Comparison of ENCODE assay signal across 9 mouse cellular contexts in genomic region chr12:113152991-113153525, GRCm38 (mm10). TPM values are rescaled to one million over a fixed set of nuclear protein-coding genes. Genes with fewer than 3 reads are reported as not detected.
DNase-seq lines count a peak whose midpoint lies in the region; ATAC-seq and TF ChIP-seq lines count a peak whose summit lies in the region.
"Had no signal": no experiment of that assay in that cellular context is flagged by ENCODE, and none has a peak within 500 bp of the region (broad histone marks: within the 10 kb centered on the region; RNA-seq: fewer than 3 reads in every experiment).

No protein-coding gene starts in this region.

- H3K4me3 ChIP-seq in kidney, embryonic 15.5 days (replicated peaks) = peak overlapping the region; percentile 53; the same call in 1 of the 2 replicates
- no peak overlapping the region for H3K4me3 ChIP-seq in kidney, embryonic 14.5 days (ENCODE audit: low read length)
- peak overlapping the region; percentile 72 for H3K4me3 ChIP-seq in C2C12 (ENCODE audit: insufficient read depth, poor library complexity, severe bottlenecking)
- H3K4me3 ChIP-seq in bone marrow, adult 2 months (replicated peaks; ENCODE audit: control insufficient read depth, low read depth, low read length) = peak overlapping the region; percentile 96
- peak overlapping the region; percentile 53 for H3K4me3 ChIP-seq in limb, embryonic 15.5 days

- H3K27me3 ChIP-seq in kidney, embryonic 15.5 days = peaks cover 27% of the 10 kb centered on the region; the same call in 1 of the 2 replicates
- no peaks in the 10 kb centered on the region for H3K27me3 ChIP-seq in kidney, embryonic 14.5 days (ENCODE audit: control insufficient read depth, insufficient read depth, low read length)
- H3K27me3 ChIP-seq in C2C12 (ENCODE audit: control insufficient read depth, insufficient read depth, insufficient read length) = no peaks in the 10 kb centered on the region
- peaks cover 31% of the 10 kb centered on the region for H3K27me3 ChIP-seq in limb, embryonic 15.5 days

- peaks cover 41% of the 10 kb centered on the region for H3K79me2 ChIP-seq in C2C12 (ENCODE audit: control insufficient read depth, insufficient read depth)

- no peak for TF ChIP-seq CTCF in C2C12 (IDR thresholded peaks at IDR 0.05; ENCODE audit: control insufficient read depth, insufficient read depth, insufficient read length)
- TF ChIP-seq CTCF in bone marrow, adult 2 months (IDR thresholded peaks at IDR 0.05; ENCODE audit: control insufficient read depth, insufficient read depth, low read length) = no peak

- H3K27ac ChIP-seq in kidney, embryonic 15.5 days = no peak overlapping the region
- H3K27ac ChIP-seq in kidney, embryonic 14.5 days (ENCODE audit: low read depth, low read length) = no peak overlapping the region
- H3K27ac ChIP-seq in bone marrow, adult 2 months (ENCODE audit: control insufficient read depth, insufficient read depth, low read depth, low read length, poor library complexity) = no peak overlapping the region
- no peak overlapping the region for H3K27ac ChIP-seq in limb, embryonic 15.5 days

- no peaks in the 10 kb centered on the region for H3K9me3 ChIP-seq in kidney, embryonic 15.5 days (replicated peaks)
- H3K9me3 ChIP-seq in kidney, embryonic 14.5 days (ENCODE audit: control insufficient read depth, low read length) = no peaks in the 10 kb centered on the region
- no peaks in the 10 kb centered on the region for H3K9me3 ChIP-seq in limb, embryonic 15.5 days
- H3K9me3 ChIP-seq: megakaryocyte, embryonic 14.5 days had no signal

- WGBS in kidney, embryonic 15.5 days = 78% methylated on average over 6 of the region's 6 CpGs
- WGBS in kidney, embryonic 14.5 days = 80% methylated on average over 6 of the region's 6 CpGs
- WGBS in bone marrow, adult 2 months = 72% methylated on average over 6 of the region's 6 CpGs
- 80% methylated on average over 6 of the region's 6 CpGs for WGBS in limb, embryonic 15.5 days

- H3K4me1 ChIP-seq in kidney, embryonic 15.5 days = peaks cover 64% of the 10 kb centered on the region
- H3K4me1 ChIP-seq in kidney, embryonic 14.5 days (ENCODE audit: control insufficient read depth, insufficient read depth, low read length) = peaks cover 25% of the 10 kb centered on the region; the same call in 1 of the 2 replicates
- peaks cover 7% of the 10 kb centered on the region; the same call in 1 of the 2 replicates for H3K4me1 ChIP-seq in bone marrow, adult 2 months (ENCODE audit: control insufficient read depth, insufficient read depth, low read length)
- H3K4me1 ChIP-seq in limb, embryonic 15.5 days = peaks cover 38% of the 10 kb centered on the region

- peak overlapping the region; percentile 85 for H3K4me2 ChIP-seq in kidney, embryonic 15.5 days
- H3K4me2 ChIP-seq in kidney, embryonic 14.5 days (replicated peaks; ENCODE audit: low read depth, low read length) = no peak overlapping the region
- 0 out of 2 replicates have a peak overlapping the region, but pooled peaks have one; percentile 86 for H3K4me2 ChIP-seq in limb, embryonic 15.5 days

- H3ac ChIP-seq in C2C12 (ENCODE audit: control insufficient read depth, insufficient read length, low read depth) = peak overlapping the region; percentile 14

- peaks cover 11% of the 10 kb centered on the region for H3K79me3 ChIP-seq in C2C12 (ENCODE audit: low read depth)

- no peak for DNase-seq in left cerebral cortex, postnatal 25 days (ENCODE audit: low spot score in 2 of 2)
- no peak for DNase-seq in layer of hippocampus, adult 9-10 months (ENCODE audit: low spot score)
- DNase-seq: right cerebral cortex, postnatal 14 days had no signal

- ATAC-seq in kidney, embryonic 15.5 days (replicated peaks; ENCODE audit: low FRiP score) = no peak
- ATAC-seq in kidney, embryonic 14.5 days (ENCODE audit: low FRiP score, low TSS enrichment) = no peak
- no peak for ATAC-seq in limb, embryonic 15.5 days (ENCODE audit: insufficient number of reproducible peaks, low FRiP score, low TSS enrichment, low read depth)

- peaks cover 2% of the 10 kb centered on the region for H3K36me3 ChIP-seq in kidney, embryonic 15.5 days
- no peaks in the 10 kb centered on the region for H3K36me3 ChIP-seq in kidney, embryonic 14.5 days (ENCODE audit: control insufficient read depth, insufficient read depth, low read length)
- peaks cover 15% of the 10 kb centered on the region for H3K36me3 ChIP-seq in C2C12 (ENCODE audit: control insufficient read depth, insufficient read depth)
- H3K36me3 ChIP-seq in limb, embryonic 15.5 days = no peaks in the 10 kb centered on the region

- H3K9ac ChIP-seq in kidney, embryonic 15.5 days = no peak overlapping the region
- no peak overlapping the region for H3K9ac ChIP-seq in kidney, embryonic 14.5 days (ENCODE audit: low read depth, low read length)
- no peak overlapping the region for H3K9ac ChIP-seq in limb, embryonic 15.5 days

- TF ChIP-seq POLR2A in bone marrow, adult 2 months (IDR thresholded peaks at IDR 0.05; ENCODE audit: borderline replicate concordance, control insufficient read depth, low read depth, low read length) = no peak

- intact Hi-C loops in left cerebral cortex, postnatal 25 days (cut with DNase I) = no loop called here

TF ChIP-seq in C2C12, 6 proteins besides CTCF, POLR2A, EP300 and RAD21:
- TF ChIP-seq MYOD1 (IDR thresholded peaks at IDR 0.05; ENCODE audit: control insufficient read depth, insufficient read length, low read depth) (no peak), CEBPB (IDR thresholded peaks at IDR 0.05; ENCODE audit: low read depth) (no peak), USF1 (IDR thresholded peaks at IDR 0.05; ENCODE audit: low read depth) (no peak), MAX (IDR thresholded peaks at IDR 0.05) (no peak), FOSL1 (IDR thresholded peaks at IDR 0.05; ENCODE audit: insufficient read depth, low read length, poor library complexity, severe bottlenecking) (no peak), MYOG (IDR thresholded peaks at IDR 0.05; ENCODE audit: control insufficient read depth, extremely low read depth, insufficient read length) (no peak)
TF ChIP-seq in C2C12: peak in this region for 0.

RNA-seq across cellular contexts. Expression of gene Tedc1, which starts 3.2 kb away (rescaled TPM):
- polyA plus RNA-seq in kidney, embryonic 15.5 days (2015; fragmentation: Nextera tagmentation; extraction: Ambion mirVana) = 40.2 and 42.0 TPM in 2 replicates
- 33.0 and 37.4 TPM in 2 replicates for polyA plus RNA-seq in kidney, embryonic 14.5 days (2014; fragmentation: Nextera tagmentation; extraction: Ambion mirVana)
- 23.8 TPM for polyA plus RNA-seq in C2C12 (2012; fragmentation: generic; extraction: Trizol)
- 7.0 and 16.0 TPM in 2 replicates for polyA plus RNA-seq in bone marrow, adult 2 months (2011; ENCODE audit: insufficient read depth, insufficient read length, low replicate concordance, missing spikeins)
- 25.4 and 28.5 TPM in 2 replicates for polyA plus RNA-seq in limb, embryonic 15.5 days (2015; fragmentation: Nextera tagmentation; extraction: Ambion mirVana)
- 1 to 10 TPM; 1.4 to 1.8 TPM for total RNA-seq in left cerebral cortex, postnatal 25 days (2021)

RNA-seq across cellular contexts. Expression of gene Crip1, which starts 6.9 kb away (rescaled TPM):
- polyA plus RNA-seq in kidney, embryonic 15.5 days (2015; fragmentation: Nextera tagmentation; extraction: Ambion mirVana) = 309 and 310 TPM in 2 replicates
- polyA plus RNA-seq in kidney, embryonic 14.5 days (2014; fragmentation: Nextera tagmentation; extraction: Ambion mirVana) = 194 and 281 TPM in 2 replicates
- 1,644 TPM for polyA plus RNA-seq in C2C12 (2012; fragmentation: generic; extraction: Trizol)
- polyA plus RNA-seq in bone marrow, adult 2 months (2011; ENCODE audit: insufficient read depth, insufficient read length, low replicate concordance, missing spikeins) = 166 and 201 TPM in 2 replicates
- polyA plus RNA-seq in limb, embryonic 15.5 days (2015; fragmentation: Nextera tagmentation; extraction: Ambion mirVana) = 560 and 613 TPM in 2 replicates
- 10 to 100 TPM; 12.4 to 15.2 TPM for total RNA-seq in left cerebral cortex, postnatal 25 days (2021)

RNA-seq across cellular contexts. Expression of gene Crip2, which starts 13.0 kb away (rescaled TPM):
- 203 and 210 TPM in 2 replicates for polyA plus RNA-seq in kidney, embryonic 15.5 days (2015; fragmentation: Nextera tagmentation; extraction: Ambion mirVana)
- polyA plus RNA-seq in kidney, embryonic 14.5 days (2014; fragmentation: Nextera tagmentation; extraction: Ambion mirVana) = 162 and 174 TPM in 2 replicates
- polyA plus RNA-seq in C2C12 (2012; fragmentation: generic; extraction: Trizol) = 775 TPM
- polyA plus RNA-seq in bone marrow, adult 2 months (2011; ENCODE audit: insufficient read depth, insufficient read length, low replicate concordance, missing spikeins) = 23.6 and 24.6 TPM in 2 replicates
- polyA plus RNA-seq in limb, embryonic 15.5 days (2015; fragmentation: Nextera tagmentation; extraction: Ambion mirVana) = 113 and 182 TPM in 2 replicates
- total RNA-seq in left cerebral cortex, postnatal 25 days (2021) = 100 to 1,000 TPM; 160 to 161 TPM

RNA-seq across cellular contexts. Expression of gene Tmem121, which starts 32.7 kb away (rescaled TPM):
- 9.5 and 10.5 TPM in 2 replicates for polyA plus RNA-seq in kidney, embryonic 15.5 days (2015; fragmentation: Nextera tagmentation; extraction: Ambion mirVana)
- polyA plus RNA-seq in kidney, embryonic 14.5 days (2014; fragmentation: Nextera tagmentation; extraction: Ambion mirVana) = 4.2 and 13.9 TPM in 2 replicates
- 6.3 TPM for polyA plus RNA-seq in C2C12 (2012; fragmentation: generic; extraction: Trizol)
- polyA plus RNA-seq in bone marrow, adult 2 months (2011; ENCODE audit: insufficient read depth, insufficient read length, low replicate concordance, missing spikeins) = not detected in 2 replicates
- polyA plus RNA-seq in limb, embryonic 15.5 days (2015; fragmentation: Nextera tagmentation; extraction: Ambion mirVana) = 12.7 and 17.1 TPM in 2 replicates
- total RNA-seq in left cerebral cortex, postnatal 25 days (2021) = 10 to 100 TPM; 26.3 to 29.6 TPM

RNA-seq across cellular contexts. Expression of gene Mta1, which starts 55.0 kb away (rescaled TPM):
- 16.0 and 16.3 TPM in 2 replicates for polyA plus RNA-seq in kidney, embryonic 15.5 days (2015; fragmentation: Nextera tagmentation; extraction: Ambion mirVana)
- polyA plus RNA-seq in kidney, embryonic 14.5 days (2014; fragmentation: Nextera tagmentation; extraction: Ambion mirVana) = 23.0 and 26.2 TPM in 2 replicates
- polyA plus RNA-seq in C2C12 (2012; fragmentation: generic; extraction: Trizol) = 90.8 TPM
- polyA plus RNA-seq in bone marrow, adult 2 months (2011; ENCODE audit: insufficient read depth, insufficient read length, low replicate concordance, missing spikeins) = 17.9 and 20.9 TPM in 2 replicates
- polyA plus RNA-seq in limb, embryonic 15.5 days (2015; fragmentation: Nextera tagmentation; extraction: Ambion mirVana) = 10.6 and 12.9 TPM in 2 replicates
- total RNA-seq in left cerebral cortex, postnatal 25 days (2021) = 10 to 100 TPM; 76.7 to 82.7 TPM
